Mouse (Mus musculus): Measurements from ENCODE around the gene Fip1l1. TPM values are rescaled to one million over a fixed set of nuclear protein-coding genes. Genes with fewer than 3 reads are reported as not detected.

Gene Fip1l1
- 80.7 and 93.9 TPM in 2 replicates for polyA plus RNA-seq (2016; fragmentation: Nextera tagmentation; extraction: Ambion mirVana)

DNA sequence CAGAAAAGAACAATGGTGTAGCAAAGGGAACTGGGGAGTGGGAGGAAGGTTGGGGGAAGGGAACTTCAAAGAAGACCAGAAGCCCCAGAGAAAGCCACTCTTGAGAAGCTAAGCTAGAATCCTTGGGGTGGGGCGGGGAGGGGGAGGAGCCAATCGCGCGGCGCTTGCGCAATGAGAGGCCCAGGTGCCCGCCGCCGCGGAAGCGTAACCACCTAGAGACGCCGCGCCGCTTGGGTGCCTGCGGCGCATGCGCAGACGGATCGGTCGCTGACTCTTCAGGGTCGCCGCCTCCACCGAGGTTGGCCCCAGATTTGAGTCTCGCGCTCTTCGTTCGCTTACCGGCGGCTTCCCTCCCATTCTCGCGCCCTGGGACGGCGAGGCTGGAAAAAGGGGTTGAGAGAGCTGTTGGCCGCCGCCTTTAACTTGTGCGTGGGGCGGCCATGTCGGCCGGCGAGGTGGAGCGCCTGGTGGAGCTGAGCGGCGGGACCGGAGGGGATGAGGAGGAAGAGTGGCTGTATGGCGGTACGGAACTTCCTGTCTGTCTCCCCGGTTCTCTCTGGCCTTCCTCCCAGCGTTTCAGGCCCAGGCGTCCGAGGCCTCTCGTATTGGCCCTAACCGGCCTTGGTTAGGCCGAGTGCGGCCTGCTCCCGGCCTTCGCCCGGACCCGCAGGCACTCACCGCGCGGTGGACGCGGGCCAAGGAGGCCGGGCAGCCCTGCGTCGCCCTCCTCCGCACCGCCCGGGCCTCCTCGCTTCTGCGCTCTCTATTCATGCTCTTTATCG, at the start of gene Fip1l1:
Gene Fip1l1, plus strand, starts transcription at position 210 of the 782 bp plus-strand sequence.
- Histone ChIP-seq H3K36me3 (peaks cover 11% of the 10 kb centered on the region), H3K27me3 (ENCODE audit: insufficient read depth, poor library complexity, severe bottlenecking) (no peaks in the 10 kb centered on the region), H3K9me3 (no peaks in the 10 kb centered on the region), H3K4me3 (peak within 1 kb of the TSS; percentile 95), H3K27ac (peak within 1 kb of the TSS; percentile 98), H3K4me1 (peaks cover 29% of the 10 kb centered on the region)
- WGBS = under 1% methylated on average over 73 of the region's 73 CpGs
- peak; percentile 98 for DNase-seq (ENCODE audit: low spot score)

DNA sequence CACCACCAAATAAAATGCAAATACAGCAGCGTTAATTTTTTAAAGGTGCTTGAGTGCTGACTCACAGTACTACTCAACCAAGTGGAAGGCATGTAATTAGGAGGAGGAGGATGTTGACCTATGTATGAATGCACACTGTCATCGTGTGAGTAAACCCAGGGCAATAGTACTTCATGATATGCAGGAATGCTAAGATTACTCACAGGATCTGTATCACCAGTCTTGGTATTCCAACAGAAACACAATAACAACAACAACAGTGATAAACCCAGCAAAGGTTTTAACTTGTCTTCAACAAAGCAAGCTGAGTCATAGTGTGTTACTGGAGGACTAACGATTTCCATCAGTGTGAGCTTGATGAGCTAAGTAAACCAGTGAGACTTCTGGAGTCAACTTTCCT, 42.5 kb upstream of the Fip1l1 start:
- H3K27ac ChIP-seq = no peak overlapping the region
- no peak overlapping the region for H3K4me3 ChIP-seq
- WGBS = 72% methylated on average over 3 of the region's 3 CpGs
- no peaks in the 10 kb centered on the region for H3K9me3 ChIP-seq
- H3K27me3 ChIP-seq (ENCODE audit: insufficient read depth, poor library complexity, severe bottlenecking) = no peaks in the 10 kb centered on the region
- DNase-seq (ENCODE audit: low spot score) = no peak
- H3K4me1 ChIP-seq = no peaks in the 10 kb centered on the region
- H3K36me3 ChIP-seq = no peaks in the 10 kb centered on the region

DNA sequence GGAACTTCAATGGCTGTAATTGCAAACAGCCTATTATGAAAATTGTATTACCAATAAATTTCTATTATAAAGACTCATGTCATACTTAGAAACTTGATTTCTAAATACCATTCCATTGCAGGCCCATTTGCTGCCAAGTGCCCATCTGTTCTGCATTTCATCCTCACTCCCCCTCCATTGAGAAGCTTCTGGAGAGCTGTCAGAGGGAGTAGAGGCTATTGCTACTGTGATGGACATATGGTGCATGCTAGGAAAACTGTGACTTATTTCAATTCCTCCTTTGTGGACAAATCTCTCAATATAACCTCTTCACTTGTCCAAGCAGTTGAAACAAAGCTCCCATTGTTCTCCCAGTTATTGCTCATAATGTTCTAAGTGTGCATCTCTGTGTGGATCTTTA, 23.6 kb upstream of the Fip1l1 start:
- H3K27ac ChIP-seq = no peak overlapping the region
- no peaks in the 10 kb centered on the region for H3K4me1 ChIP-seq
- no peaks in the 10 kb centered on the region for H3K27me3 ChIP-seq (ENCODE audit: insufficient read depth, poor library complexity, severe bottlenecking)
- H3K4me3 ChIP-seq = no peak overlapping the region
- no peaks in the 10 kb centered on the region for H3K9me3 ChIP-seq
- H3K36me3 ChIP-seq = peaks cover 5% of the 10 kb centered on the region; the same call in 1 of the 2 replicates
- DNase-seq (ENCODE audit: low spot score) = no peak

DNA sequence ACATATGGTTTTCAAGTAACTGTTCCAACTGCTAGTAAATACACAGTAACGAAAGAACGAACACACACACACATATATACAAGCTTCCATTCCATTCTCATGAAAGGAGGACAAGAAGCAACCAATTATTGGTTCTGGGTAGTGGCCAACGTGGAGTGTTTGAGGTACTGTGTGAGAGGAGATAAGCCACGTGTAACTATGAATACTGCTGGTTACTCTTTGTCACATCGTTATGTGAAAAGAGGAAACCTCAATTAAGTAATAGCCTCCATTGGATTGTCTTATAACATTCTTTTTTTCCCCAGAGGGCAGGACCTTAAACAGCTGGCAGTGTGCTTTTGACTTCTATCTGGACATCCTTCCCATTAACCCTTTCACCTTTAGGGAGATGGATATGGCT, 8.2 kb upstream of the Fip1l1 start:
- H3K4me3 ChIP-seq = no peak overlapping the region
- H3K36me3 ChIP-seq = no peaks in the 10 kb centered on the region
- no peak for DNase-seq (ENCODE audit: low spot score)
- no peak overlapping the region for H3K27ac ChIP-seq
- peaks cover 19% of the 10 kb centered on the region for H3K4me1 ChIP-seq
- no peaks in the 10 kb centered on the region for H3K9me3 ChIP-seq
- WGBS = 78% methylated on average over 5 of the region's 5 CpGs
- H3K27me3 ChIP-seq (ENCODE audit: insufficient read depth, poor library complexity, severe bottlenecking) = no peaks in the 10 kb centered on the region

DNA sequence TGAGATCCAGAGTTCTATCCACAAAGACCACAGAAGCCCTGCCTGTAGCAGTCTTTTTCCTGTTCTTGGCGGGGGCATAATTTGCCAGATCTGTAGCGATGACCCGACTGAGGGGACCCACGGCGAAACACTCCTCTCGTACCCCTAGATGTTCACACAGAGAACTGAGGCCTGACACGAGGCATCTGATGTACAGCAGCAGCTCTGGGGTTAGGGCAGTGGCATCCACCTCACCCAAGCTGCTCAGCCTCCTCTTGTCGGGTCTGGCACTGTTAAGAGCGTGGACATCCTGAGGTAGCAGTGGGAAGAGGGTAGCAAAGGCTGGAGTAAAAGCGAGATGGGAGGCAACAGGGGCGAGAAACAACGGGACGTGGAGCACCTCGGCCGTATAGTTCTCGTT, 4.5 kb upstream of the Fip1l1 start:
- H3K27ac ChIP-seq = peak overlapping the region; percentile 86; the same call in 1 of the 2 replicates
- peaks cover 26% of the 10 kb centered on the region for H3K4me1 ChIP-seq
- H3K9me3 ChIP-seq = no peaks in the 10 kb centered on the region
- H3K4me3 ChIP-seq = peak overlapping the region; percentile 97
- WGBS = 22% methylated on average over 16 of the region's 16 CpGs
- H3K27me3 ChIP-seq (ENCODE audit: insufficient read depth, poor library complexity, severe bottlenecking) = no peaks in the 10 kb centered on the region
- no peak for DNase-seq (ENCODE audit: low spot score)
- H3K36me3 ChIP-seq = no peaks in the 10 kb centered on the region

DNA sequence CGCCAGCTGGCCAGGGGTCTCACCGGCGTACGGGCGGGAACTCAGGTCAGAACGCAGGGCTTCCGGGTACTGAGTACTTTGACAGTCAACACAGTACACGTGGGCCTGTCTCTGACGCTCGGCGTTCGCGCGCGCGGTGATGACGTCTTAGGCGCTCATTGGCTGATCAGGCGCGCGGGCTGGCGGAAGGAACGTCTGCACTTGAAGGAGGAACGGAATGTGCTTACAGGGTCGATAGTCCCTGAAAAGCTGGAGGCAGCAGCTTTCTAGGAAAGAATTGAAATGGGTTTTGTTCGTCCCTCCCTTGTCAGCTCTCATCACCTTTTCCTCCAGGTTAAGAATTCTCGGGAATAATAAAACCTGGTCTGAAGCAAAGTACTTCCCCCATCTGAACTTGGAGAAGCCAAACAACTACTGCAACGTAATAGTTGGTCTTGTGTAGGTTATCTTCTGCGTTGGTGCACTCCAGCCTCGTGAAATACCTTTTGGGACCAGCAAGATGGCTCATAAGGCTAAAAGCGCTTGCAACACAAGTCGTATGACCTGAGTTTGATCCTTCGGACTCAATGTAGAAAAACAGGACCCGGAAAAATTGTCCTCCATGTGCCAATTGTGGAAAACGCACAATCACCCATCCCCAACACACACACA, 3.5 kb upstream of the Fip1l1 start, which contains the start of gene Scfd2:
Gene Scfd2, minus strand, starts transcription at position 130 of the 651 bp plus-strand sequence.
- 7% methylated on average over 35 of the region's 35 CpGs for WGBS

DNA sequence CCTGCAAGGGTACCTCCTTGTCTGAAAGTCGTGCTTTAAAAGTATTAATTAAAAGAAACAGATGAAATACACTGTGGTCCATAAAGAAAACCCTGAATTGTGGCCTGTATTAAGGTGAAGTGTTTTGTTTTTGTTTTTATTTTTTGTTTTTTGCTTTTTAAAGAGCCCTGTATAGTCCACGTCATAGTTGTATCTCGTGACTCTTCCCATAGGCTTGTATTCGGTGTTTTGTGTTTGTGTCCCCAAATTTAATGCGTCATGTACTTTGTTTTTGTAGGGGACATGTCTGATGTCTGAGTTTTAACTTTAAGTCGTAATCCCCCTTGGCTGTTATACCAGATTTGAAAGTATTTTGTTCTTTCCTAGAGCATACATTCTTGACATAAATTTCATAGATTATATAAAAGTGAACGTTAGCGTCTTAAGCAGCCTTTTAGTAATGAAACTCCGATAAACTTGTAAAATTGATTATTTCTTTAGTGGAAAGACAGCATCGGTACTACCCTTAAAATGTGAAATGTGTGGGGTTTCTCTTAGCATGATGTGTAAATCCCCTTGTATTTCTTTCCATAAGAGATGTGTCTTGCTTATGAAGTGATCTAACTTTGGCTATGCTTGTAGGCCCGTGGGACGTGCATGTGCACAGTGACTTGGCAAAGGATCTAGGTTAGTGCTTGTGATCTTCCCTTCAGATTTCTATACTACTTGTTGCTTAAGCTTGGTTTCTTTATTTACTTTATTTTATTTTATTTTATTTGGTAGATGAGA, 1.1 kb downstream of the Fip1l1 start:
- Histone ChIP-seq H3K4me1 (peaks cover 20% of the 10 kb centered on the region), H3K36me3 (peaks cover 19% of the 10 kb centered on the region), H3K4me3 (peak overlapping the region; percentile 95), H3K9me3 (no peaks in the 10 kb centered on the region), H3K27me3 (ENCODE audit: insufficient read depth, poor library complexity, severe bottlenecking) (no peaks in the 10 kb centered on the region), H3K27ac (peak overlapping the region; percentile 98)
- WGBS = 46% methylated on average over 12 of the region's 12 CpGs
- no peak for DNase-seq (ENCODE audit: low spot score)

More for the DNA sequence above, 3.5 kb upstream of the Fip1l1 start, which contains the start of gene Scfd2:
- H3K36me3 ChIP-seq = no peaks in the 10 kb centered on the region
- no peaks in the 10 kb centered on the region for H3K9me3 ChIP-seq
- no peaks in the 10 kb centered on the region for H3K27me3 ChIP-seq (ENCODE audit: insufficient read depth, poor library complexity, severe bottlenecking)
- H3K27ac ChIP-seq = peak within 1 kb of the TSS; percentile 86
- peaks cover 31% of the 10 kb centered on the region for H3K4me1 ChIP-seq
- H3K4me3 ChIP-seq = peak within 1 kb of the TSS; percentile 97
- DNase-seq (ENCODE audit: low spot score) = peak; percentile 97

DNA sequence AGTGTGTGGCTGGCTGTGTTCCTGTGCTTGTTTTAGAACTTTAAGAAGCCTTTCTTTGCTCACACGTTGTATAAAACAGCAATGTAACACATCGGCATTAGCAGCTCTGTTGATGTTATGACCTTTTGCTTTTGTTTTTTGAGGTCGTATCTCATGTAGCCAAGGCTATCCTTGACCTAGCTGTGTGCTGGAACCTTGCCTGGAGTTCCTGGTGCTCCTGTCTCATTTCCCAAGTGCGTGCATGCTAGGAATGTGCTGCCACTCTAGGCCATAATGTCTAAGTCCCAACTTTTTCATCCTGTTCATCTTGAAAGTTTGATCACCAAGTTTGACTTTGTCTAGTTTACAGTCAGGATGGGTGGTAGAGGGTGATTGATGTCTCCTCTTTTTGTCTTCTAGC, 10.4 kb downstream of the Fip1l1 start:
- no peak for DNase-seq (ENCODE audit: low spot score)
- no peaks in the 10 kb centered on the region for H3K27me3 ChIP-seq (ENCODE audit: insufficient read depth, poor library complexity, severe bottlenecking)
- H3K36me3 ChIP-seq = peaks cover 86% of the 10 kb centered on the region
- WGBS = 89% methylated on average over 4 of the region's 4 CpGs
- H3K4me3 ChIP-seq = no peak overlapping the region
- no peaks in the 10 kb centered on the region for H3K9me3 ChIP-seq
- H3K27ac ChIP-seq = no peak overlapping the region
- no peaks in the 10 kb centered on the region for H3K4me1 ChIP-seq

DNA sequence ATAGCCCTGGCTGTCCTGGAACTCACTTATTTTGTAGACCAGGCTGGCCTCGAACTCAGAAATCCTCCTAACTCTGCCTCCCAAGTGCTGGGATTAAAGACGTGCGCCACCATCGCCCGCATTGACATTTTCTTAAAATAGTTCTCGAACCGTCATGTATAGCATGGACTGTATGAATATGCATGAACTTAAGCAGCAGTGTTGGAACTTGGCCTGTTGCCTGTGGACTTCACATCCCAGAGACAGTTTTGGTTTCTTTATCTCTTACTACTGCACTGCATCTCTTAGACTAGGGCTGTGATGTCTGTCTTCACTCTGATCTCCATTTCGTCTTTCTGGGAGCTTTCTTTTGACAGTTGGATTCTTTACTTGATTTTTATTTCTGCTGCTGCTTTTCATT, 14.3 kb downstream of the Fip1l1 start:
- 86% methylated on average over 8 of the region's 8 CpGs for WGBS
- H3K9me3 ChIP-seq = no peaks in the 10 kb centered on the region
- no peak overlapping the region for H3K4me3 ChIP-seq
- peaks cover 75% of the 10 kb centered on the region for H3K36me3 ChIP-seq
- no peak for DNase-seq (ENCODE audit: low spot score)
- no peak overlapping the region for H3K27ac ChIP-seq
- no peaks in the 10 kb centered on the region for H3K27me3 ChIP-seq (ENCODE audit: insufficient read depth, poor library complexity, severe bottlenecking)
- H3K4me1 ChIP-seq = no peaks in the 10 kb centered on the region

DNA sequence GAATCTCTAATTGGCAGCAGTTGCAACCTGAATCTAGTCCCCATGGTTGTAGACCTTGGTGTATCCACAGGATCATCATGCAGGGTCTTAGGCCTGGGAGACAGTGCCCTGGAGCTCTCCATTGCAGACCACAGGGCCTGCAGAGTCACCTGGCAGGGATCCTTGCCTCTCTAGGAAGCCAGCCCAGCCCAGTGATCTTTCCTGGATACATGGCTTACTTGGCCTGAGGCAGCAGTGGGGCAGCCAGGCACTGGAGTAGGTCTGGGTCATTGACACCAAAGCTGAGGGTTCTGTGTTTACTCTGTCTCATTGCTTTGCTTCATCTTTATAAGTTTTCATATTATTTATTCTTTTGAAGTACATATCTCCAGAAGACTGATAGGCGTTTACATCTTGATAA, 25.9 kb downstream of the Fip1l1 start:
- no peak overlapping the region for H3K4me3 ChIP-seq

DNA sequence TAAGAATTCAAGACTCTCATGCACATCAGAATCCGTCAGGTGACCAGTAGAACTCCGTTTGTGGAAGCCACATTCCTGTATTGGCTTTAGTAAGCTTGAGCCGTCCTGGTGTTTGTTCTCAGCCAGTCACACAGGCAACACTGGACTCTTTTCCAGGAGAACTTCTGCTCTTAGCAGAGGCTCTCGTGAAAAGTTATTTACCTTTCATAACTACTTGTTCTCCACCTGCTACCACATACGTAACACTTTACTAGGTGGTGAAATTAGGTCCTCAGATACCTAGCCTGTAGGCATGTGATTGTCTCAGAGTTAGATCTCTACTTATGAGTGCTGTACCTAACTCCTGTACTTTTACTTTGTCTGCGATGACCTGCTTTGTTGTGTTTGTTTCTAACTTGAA, 36.5 kb downstream of the Fip1l1 start:
- WGBS = 88% methylated on average over 6 of the region's 6 CpGs

More for the DNA sequence above, 25.9 kb downstream of the Fip1l1 start:
- Histone ChIP-seq H3K27me3 (ENCODE audit: insufficient read depth, poor library complexity, severe bottlenecking) (no peaks in the 10 kb centered on the region), H3K27ac (no peak overlapping the region), H3K9me3 (no peaks in the 10 kb centered on the region), H3K4me1 (no peaks in the 10 kb centered on the region), H3K36me3 (peaks cover 67% of the 10 kb centered on the region)
- DNase-seq (ENCODE audit: low spot score) = no peak
- 80% methylated on average over 1 of the region's 1 CpGs for WGBS

DNA sequence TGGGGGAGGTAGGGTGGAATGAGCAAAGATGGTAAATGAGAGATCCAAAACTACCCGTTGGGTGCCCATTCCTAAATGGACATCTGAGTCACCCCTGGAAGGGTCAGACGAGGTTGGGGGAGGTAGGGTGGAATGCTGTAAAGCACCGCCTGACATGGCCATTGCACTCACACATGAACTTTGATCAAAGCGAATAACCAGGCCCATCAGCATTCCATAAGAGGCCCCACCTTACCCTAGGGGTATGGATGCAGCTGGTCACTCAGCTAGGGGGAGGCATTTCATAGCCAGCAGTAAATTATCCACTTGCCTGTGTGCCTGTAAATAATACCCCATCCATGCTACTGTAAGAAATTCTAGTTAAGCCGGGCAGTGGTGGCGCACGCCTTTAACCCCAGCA, 53.9 kb downstream of the Fip1l1 start:
- 90% methylated on average over 7 of the region's 7 CpGs for WGBS
- Histone ChIP-seq H3K36me3 (peaks cover 66% of the 10 kb centered on the region), H3K27me3 (ENCODE audit: insufficient read depth, poor library complexity, severe bottlenecking) (no peaks in the 10 kb centered on the region), H3K27ac (no peak overlapping the region), H3K9me3 (no peaks in the 10 kb centered on the region), H3K4me1 (no peaks in the 10 kb centered on the region), H3K4me3 (no peak overlapping the region)
- no peak for DNase-seq (ENCODE audit: low spot score)

More for the DNA sequence above, 36.5 kb downstream of the Fip1l1 start:
- Histone ChIP-seq H3K4me1 (no peaks in the 10 kb centered on the region), H3K36me3 (peaks cover 57% of the 10 kb centered on the region), H3K27ac (no peak overlapping the region), H3K4me3 (no peak overlapping the region), H3K9me3 (no peaks in the 10 kb centered on the region), H3K27me3 (ENCODE audit: insufficient read depth, poor library complexity, severe bottlenecking) (no peaks in the 10 kb centered on the region)
- no peak for DNase-seq (ENCODE audit: low spot score)

DNA sequence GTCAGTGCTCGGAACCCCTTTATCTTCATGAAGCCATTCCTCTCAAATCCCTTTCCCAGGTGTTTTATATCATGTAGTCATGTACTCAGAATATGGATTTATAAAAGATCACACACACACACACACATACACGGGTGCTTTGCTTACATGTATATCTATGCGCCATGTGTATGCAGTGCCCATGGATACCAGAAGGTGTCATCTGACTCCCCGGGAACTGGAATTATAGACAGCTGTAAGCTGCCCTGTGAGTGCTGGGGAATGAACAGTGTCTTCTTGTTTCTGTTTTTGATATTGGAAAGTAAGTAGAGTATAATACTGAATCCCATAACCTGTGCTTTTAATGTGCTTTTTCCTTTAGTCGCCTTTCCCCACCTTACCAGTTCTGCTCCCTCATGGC, 56.2 kb downstream of the Fip1l1 start:
- Histone ChIP-seq H3K9me3 (no peaks in the 10 kb centered on the region), H3K4me3 (no peak overlapping the region), H3K27ac (no peak overlapping the region), H3K36me3 (peaks cover 82% of the 10 kb centered on the region), H3K27me3 (ENCODE audit: insufficient read depth, poor library complexity, severe bottlenecking) (no peaks in the 10 kb centered on the region), H3K4me1 (no peaks in the 10 kb centered on the region)
- WGBS = 93% methylated on average over 5 of the region's 5 CpGs
- DNase-seq (ENCODE audit: low spot score) = no peak
